Mouse (Mus musculus): ENCODE data around the gene Fxyd3.
A peak's percentile ranks its signal among the peaks of the same experiment; 100 is the strongest.

The Fxyd3 gene

DNA sequence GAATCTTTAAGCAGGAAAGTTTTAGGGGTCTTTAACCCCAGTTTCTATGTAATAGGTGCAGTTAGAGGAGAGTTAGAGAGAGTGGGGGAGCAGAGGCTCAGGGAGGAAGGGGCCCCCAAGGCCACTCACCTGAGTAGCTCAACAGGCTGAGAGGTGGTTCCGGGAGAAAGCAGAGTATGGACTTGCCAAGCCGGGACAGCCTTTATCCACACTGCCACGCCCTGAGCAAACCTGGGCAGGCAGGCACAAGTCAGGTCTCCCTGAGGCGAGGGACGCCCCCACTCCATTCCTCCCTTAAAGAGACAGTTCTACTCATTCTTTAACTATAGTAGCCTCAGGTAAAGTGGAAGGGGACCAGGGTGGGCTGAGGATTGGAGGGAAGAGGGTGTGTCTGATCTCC is at the start of gene Fxyd3:
Gene Fxyd3, minus strand, starts transcription at position 213 of the 400 bp plus-strand sequence.
- no peak for DNase-seq (ENCODE audit: low spot score)

DNA sequence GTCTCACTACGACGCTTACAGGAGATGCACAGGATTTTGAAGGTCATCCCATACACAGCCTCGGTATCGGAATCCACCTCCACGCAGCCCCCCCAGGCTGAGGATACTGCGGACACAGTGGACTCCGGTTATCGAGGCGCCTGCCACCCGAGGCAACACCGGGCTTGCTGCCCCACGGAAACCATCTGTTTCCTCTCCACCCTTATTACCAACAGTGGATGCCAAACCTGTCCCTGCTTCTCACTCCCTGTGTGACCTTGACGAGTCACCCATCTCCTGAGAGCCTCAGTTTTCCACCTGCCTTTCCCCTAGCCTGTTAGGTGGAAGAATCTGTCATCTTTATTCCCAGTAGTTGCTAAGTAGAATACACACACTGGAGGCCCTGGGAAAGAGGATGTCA is 48.6 kb upstream of the Fxyd3 start:
- no peak for DNase-seq (ENCODE audit: low spot score)

DNA sequence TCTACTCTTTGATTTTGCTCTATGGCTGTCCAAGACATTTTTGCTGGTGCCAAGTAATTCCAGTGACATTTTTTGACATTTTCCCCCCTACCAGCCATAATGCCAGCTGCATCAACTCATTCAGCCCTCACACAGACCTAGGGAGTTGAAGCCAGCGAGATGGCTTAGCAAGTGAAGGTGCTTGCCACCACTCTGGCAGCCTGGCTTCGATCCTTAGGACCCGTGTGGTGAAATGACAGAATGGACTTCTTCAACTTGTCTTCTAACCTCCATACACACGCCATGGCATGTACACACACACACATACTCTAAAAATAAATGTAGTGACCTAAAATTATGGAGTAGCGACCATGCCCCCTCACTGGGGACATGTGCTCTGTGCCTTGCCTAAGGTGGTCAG is 47.9 kb upstream of the Fxyd3 start:
- no peak for DNase-seq (ENCODE audit: low spot score)

DNA sequence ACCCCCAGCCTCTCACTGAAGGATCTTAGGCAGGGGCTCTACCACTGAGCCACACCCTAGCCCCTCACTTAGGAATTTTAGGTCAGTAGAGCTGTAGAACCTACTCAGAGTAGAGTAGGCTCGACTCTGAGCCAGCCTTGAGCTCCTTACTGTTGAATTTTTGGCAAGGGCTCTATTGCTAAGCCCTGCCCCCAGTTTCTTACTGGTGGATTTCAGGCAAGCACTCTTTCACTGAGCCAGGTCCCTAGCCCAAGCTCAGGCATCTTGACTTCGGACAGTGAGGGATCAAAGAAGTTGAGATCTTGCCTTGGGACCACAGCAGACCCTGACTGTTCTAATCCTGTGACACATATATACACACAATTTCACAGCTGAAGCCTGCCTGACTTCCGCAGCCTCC is 47.2 kb upstream of the Fxyd3 start:
- DNase-seq (ENCODE audit: low spot score), result no peak

DNA sequence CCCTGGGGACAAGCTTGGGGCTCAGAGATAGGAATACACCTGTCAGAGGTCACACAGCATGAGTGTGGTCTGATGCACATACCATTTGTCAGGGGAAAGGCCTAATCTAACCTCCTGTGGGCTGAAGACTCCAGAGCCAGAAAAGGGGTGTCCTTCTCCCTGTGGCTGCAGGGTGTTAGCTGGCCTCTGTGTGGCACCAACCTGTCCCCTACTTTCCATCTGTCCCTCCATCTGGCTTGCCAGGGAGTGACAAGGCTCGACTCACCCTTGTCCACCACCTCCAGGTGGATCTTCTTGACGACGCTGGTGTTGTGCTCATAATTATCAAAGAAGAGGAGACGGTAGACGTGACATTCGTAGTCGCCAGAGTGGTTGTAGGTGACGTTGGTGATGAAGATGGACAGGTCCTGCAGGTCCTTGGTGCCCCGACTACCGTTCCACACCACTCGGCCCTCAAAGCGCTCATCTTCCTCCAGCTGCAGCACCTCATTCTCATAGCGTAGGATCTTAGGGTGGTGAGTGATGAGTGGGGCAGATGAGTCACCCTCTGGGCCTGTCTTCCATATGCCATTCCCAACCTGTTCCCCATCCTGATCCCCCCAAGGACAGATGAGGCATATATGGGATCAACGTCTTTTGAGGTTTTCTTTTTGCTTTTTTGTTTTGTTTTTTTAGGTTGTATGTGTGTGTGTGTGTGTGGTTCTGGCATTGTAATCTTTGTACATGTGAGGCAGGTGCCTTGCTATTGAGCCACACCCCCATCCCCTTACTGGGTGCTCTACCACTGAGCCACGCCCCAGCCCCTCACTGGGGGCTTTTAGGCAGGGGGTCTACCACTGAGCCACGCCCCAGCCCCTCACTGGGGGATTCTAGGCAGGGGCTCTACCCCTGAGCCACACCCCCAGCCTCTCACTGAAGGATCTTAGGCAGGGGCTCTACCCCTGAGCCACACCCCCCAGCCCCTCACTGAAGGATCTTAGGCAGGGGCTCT is 46.4 kb upstream of the Fxyd3 start:
- DNase-seq (ENCODE audit: low spot score), result no peak

DNA sequence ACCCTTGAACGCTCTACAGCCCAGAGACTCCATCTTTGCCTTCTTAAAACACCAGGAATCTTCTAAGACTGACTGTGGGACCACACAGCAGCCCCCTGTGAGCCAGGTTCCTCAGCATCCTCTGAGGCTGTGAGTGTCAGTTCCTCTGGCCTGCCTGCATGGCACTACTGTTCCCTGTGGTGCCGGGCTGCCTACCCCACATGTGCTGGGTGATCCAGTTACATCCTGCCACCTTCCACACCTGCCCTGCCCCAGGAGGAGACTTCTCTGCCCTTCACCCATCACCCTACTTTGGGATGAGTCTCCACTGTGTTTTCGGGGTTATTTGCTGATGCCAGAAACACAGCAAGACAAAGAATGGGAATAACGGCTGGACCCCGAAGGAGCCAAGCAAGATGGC is 43.1 kb upstream of the Fxyd3 start:
- DNase-seq (ENCODE audit: low spot score), result no peak

DNA sequence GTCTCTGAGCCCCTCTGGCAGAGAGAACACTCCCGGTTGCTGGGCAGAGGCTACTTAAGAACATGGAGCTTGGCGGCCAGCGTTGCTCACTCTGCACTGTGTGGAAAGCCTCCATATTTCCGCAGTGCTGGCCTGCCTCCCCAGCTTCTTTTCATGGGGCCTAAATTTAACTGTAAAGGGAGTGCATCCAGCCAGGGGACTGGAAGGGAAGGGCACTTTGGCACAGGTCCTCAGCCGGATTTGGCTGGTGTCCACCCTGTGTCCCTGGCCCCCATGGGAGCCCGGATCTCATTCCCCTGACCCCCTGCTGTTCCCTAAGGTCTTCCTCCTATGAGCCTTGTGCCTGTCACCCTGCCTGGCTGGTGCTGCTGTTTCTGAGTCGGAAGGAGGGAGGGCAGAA is 42.0 kb upstream of the Fxyd3 start:
- DNase-seq (ENCODE audit: low spot score), result no peak

DNA sequence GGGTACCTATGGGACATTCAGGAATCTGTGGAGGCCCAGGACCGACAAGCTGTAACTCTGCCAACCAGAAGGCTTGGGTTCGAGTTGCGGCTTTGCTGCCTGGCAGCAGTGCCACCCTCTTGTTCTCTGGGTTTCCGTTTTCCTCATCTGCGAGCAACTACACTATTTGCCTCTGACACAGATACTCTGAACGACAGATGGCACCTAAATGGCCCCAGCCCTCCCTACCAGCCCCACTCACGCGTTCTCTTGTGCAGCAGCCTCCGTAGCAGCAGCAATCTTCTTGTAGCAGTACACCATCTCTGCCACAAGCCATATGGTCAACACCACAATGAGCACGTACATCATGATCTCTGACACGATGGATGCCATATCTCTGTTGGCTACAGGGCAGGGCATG is 41.0 kb upstream of the Fxyd3 start:
- no peak for DNase-seq (ENCODE audit: low spot score)

DNA sequence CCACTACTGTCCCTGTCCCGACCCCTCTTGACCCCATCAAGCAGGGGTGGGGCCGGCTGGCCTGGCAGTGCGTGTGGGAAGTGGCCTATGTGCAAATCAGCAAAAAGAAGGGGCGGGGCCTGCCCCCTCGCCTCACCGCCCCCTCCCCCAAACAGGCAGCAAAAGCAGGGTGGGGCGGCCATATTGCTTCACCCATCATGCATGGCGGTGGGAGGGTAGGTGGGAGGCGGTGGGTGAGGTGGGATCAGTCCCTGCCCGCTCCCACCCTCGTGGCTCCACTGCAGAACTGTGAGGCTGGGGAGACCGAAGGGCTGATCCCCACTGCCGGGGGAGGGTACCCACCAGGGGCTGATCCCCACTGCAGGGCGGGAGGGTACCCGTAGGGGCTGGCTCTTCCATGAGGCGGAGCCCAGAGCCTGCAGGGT is 40.2 kb upstream of the Fxyd3 start:
- no peak for DNase-seq (ENCODE audit: low spot score)

DNA sequence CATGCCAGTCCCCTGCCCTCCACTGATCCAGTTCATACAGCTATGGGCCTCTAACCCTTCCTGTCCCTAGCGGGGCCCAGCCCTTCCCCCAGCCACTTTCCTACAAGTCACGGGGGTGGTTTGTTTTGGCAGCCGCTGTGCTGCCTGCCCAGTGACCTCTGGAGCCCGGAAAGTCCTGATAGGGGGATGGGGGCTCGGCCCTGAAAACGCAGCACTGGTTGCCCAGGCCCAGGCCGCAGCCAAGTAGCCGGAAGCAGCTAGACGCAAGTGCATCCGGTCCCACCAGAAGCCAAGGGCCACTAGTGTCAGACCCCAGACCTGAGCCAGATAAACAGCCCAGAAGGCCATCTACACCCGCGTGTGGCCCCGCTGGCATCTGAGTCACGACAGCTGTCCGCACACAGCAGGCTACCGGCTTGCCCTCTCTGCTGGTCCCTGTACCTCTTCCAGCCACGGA is 39.1 kb upstream of the Fxyd3 start:
- DNase-seq (ENCODE audit: low spot score), result peak; percentile 65

DNA sequence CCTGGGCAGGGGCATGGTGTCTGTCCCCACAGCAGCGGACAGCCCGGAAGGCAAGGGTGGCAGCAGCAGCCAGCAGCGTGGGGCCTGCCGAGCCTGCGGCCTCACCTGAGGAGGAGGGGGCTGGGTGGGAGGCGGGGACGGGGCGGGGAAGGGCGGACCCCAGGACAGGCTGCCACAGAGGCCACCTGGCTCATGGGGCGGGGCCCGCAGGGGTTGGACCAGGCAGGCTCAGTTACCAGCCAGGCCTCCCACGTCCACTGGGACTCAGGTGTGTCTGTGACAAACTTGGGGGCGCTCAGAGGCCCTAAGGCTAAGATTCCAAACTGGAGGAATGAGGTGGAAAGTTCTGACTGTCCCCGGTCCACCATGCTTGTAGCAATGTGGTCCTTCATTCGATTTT is 38.7 kb upstream of the Fxyd3 start, which contains the start of gene Hpn:
Gene Hpn, minus strand, starts transcription at position 109 of the 400 bp plus-strand sequence.
- no peak for DNase-seq (ENCODE audit: low spot score)

DNA sequence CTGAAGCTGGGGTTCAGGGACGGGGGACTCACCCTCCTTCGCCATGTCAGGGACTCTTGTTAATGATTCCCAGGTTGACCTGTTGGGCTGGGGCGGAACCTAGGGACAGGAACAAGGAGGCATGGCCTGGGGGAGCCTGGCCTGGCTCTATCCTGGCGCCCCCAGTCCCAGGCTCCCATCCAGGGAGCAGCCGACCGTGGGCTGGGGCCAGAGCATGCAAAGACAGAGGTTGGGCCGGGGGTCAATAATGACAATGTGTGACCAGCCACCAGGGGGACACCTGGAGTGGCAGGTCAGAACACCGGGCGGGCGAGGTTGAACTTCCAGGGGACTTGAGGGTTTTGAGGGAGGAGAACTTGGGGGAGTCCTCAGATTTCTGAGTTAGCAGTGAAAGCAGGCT is 38.1 kb upstream of the Fxyd3 start:
- no peak for DNase-seq (ENCODE audit: low spot score)

DNA sequence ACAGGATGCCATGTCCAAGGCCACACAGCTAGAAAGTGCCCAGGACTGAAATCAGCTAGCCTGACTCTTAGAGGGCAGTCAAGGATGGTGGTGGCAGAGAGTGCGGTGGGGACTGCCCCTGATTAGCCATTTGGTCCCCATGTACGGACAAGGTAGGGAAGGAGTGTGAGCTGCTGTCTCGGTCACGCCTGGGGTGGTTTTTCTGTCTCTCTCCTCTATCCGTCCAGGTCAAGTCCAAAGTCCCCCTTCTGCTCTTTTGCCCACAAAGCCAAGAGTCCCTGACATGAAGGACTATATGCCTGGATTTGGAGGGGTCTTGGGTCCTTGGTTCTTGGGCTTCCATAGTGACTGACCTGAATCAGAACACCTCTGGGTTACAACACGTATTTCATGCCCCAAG is 37.3 kb upstream of the Fxyd3 start:
- DNase-seq (ENCODE audit: low spot score), result no peak

DNA sequence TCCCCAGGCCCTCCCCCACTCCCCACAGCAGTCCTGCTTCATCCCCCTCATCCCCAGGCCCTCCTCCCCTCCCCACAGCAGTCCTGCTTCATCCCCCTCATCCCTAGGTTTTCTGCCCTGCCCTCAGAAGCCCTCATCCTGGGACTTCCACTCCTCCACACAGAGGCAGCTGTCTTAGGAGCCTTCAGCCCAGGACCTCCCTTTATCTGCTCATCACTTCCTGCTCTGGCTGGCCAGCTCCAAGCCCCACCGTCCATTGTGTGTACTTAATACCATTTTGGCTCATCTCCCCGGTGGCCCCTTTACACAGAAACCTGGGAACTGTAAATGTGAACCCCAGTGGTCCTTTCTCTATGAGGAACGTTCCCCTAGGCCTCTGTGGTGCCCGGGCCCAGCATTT is 35.5 kb upstream of the Fxyd3 start:
- no peak for DNase-seq (ENCODE audit: low spot score)

DNA sequence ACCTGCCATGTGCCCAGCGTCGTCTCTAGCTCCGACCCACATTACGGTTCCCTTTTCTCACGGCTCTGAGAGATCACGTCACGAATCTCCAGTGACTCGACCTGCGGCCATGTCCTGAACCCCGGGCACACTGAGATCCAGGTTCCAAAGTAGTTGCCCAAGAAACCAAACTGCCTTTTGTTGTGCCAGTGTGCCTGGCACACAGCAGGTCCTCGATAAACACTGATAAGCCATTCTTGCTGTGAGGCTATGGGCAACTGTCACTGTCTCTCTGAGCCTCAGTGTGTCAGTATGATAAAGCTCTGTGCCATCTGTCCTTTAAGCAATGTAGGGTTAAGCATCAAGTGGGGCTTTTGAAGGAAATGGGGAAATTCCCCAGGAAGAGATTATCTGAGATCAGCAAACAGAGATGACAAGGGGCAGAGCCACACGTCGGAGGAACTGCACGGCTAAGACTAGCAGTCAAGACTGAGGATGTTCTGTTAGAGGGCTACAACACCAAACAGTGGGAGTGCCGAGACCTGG is 34.4 kb upstream of the Fxyd3 start:
- no peak for DNase-seq (ENCODE audit: low spot score)

DNA sequence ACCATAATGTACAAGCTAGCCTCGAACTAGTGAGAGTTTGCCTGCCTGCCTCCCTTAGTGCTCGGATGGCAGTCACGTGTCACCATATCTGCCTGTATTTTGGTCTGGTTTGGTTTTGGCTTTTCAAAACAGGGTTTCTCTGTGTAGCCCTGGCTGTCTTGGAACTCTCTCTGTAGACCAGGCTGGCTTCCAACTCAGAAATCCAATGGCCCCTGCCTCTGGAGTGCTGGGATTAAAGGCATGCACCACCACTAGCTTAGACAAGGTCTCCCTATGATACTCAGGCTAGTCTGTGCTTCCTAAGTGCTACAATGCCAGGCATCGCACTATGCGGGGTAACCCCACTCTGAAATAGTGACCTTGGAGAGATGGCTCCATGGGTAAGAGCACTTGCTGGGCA is 33.3 kb upstream of the Fxyd3 start:
- no peak for DNase-seq (ENCODE audit: low spot score)

DNA sequence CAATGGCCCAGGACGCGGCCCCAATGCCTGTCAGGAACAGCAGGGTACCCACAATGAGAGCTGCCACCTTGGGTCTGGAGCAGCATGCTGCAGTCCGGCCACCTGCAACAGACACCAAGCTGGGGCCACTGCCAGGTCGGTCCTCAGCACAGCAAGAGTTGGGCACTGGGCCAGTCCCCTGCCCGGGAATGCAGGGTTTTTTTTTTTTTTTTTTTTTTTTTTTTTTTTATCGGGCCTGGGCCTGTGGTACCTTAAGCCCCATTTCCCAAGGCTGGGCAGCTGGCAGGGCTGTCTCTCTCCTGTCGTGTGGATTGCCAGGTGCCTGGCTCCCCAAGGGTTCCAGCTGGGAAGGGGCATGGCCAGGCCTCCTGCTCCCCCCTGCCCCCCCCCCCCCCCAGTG is 32.6 kb upstream of the Fxyd3 start:
- no peak for DNase-seq (ENCODE audit: low spot score)

DNA sequence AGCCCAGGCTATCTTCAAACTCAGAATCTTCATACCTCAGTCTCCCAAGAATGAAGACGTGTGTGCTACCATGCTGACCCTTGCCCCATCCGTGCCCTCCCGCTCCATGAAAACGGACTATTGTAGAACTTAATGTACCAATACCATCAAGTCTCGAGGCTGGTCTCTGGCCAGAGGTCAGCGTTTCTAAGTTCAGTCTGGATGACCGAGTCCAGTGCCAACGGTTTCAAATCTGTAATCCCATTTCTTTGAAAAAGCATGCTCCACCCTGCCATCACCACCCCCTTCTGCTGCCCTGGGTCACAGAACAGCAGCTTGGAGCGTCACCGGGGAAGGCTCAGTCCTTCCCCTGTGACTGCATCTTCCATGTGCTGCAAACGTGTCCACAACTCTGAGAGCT is 31.3 kb upstream of the Fxyd3 start:
- no peak for DNase-seq (ENCODE audit: low spot score)

DNA sequence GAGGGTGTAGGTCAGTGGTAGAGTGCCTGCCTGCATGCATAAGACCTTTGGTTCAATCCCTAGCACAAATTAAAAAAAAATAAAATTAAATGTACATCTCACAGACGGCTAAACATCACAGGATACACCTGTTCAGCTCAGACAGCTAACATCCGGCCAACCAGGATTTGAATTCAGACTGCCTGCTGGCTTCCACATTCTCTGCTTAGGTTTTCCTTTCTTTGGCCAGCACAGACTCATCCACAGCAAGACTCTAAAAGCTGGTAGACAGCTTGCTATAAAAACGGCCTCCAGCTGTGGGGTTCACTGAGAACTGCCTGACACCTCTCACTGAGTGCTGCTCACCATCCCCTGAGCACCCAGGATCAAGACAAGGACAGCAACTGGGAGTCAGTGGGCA is 29.7 kb upstream of the Fxyd3 start:
- DNase-seq (ENCODE audit: low spot score), result no peak

DNA sequence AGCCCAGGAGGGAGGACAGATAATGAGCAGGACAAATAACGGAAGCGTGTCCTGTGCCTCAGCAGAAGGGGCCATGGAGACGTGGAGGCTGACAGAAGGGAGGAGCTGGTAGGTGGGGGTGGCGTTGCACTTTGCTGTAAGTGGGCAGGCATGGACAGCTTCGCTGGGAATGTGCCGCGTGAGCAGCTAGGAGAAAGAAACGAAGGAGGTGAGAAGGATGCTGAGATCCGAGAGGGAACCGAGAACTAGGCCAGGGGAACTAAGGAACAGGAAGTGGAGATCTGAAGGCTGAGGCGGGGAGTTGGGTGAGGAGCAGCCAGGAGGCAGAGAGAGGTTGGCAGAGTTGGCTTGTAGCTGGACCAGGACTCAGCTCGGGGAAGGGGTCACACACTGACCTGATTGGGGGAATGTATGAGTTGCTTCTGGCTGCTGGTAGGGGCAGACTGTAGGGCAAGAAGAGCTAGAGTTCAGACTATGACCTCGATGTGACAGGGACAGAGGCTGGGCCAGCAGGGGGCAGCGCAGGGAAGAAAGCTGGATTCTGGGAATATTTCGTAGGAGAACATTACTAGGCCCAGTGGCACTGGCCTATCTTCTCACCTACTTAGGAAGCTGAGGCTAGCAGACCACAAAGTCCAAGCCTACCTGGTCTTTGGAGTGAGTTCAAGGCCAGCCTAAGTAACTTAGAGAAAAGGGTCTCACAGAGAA is 28.7 kb upstream of the Fxyd3 start:
- peak; percentile 52 for DNase-seq (ENCODE audit: low spot score)

DNA sequence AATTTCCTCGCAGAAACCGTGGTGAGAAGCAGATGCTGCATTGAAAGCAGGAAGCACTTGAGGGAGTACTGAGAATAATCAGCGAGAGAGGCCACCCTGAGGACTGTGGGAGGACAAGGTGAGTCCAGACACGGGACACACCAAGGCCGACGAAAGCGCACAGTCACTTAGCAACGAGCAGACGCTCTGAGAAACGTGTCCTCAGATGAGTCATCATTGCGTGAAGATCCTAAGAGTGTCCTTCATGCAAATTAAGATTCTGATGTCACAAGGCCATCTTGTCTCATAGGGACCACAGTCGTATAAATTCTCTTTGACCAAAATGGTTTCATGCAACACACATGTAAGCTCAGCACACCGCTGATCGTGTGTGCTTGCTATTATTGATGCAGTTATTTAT is 24.3 kb upstream of the Fxyd3 start:
- no peak for DNase-seq (ENCODE audit: low spot score)

DNA sequence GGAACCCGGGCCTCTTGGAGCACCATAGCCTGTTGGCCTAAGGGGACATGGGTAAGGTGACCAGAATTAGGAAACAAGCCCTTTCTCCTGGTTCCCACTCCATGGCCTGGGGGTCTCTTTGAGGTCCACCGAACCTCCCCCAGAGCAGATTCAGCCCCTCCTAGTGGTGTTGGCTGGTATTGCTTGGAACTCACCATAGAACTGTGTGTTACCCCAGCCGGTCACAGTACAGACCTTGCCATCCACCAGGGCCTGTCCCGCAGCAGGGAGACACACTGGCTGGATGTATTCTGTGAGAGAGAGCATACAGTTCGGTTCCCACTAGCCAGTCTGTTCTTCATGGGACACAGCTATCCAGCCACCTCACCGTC is 23.1 kb upstream of the Fxyd3 start:
- DNase-seq (ENCODE audit: low spot score), result no peak
